Mouse (Mus musculus): ENCODE data around the gene Hnrnpa2b1.

Hnrnpa2b1 gene

GRCm38 (mm10) chr6:51432535-51433397 is 36.9 kb downstream of the Hnrnpa2b1 start, which contains the start of gene Nfe2l3:
Nfe2l3 (plus strand) TSS chr6:51432670.
- in situ Hi-C loops (cut with MboI; ENCODE audit: low pct_unique_long_range_greater_than_20kb in 1 of 2, low sequenced_read_pairs in 2 of 2, unreplicated experiment in 1 of 2): loop anchor here in 1 of 2 experiments (25.0 kb wide), 1 partner anchor 220 kb away; no protein-coding TSS in a partner anchor

DNA sequence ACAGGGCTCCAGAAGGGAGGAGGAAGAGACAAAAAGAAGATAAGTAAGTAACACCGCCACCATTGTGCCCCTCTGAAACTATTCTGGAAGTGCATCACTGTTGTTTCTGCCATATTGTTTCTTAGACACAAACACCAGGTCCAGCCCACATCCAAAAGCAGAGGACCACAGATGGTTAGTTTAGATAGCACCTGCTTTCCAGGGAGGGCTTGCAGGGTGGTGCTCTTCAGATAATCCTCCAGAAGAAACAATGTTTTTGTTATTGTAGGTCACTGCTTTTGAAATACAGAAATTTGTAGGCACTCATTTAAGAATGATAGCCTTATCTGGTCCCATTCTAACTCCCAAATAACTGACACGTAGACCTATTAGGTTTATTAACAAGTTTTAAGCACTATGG is 45.2 kb downstream of the Hnrnpa2b1 start:
- in situ Hi-C loops (cut with MboI; ENCODE audit: low pct_unique_long_range_greater_than_20kb in 1 of 2, low sequenced_read_pairs in 2 of 2, unreplicated experiment in 1 of 2): no loop called here

DNA sequence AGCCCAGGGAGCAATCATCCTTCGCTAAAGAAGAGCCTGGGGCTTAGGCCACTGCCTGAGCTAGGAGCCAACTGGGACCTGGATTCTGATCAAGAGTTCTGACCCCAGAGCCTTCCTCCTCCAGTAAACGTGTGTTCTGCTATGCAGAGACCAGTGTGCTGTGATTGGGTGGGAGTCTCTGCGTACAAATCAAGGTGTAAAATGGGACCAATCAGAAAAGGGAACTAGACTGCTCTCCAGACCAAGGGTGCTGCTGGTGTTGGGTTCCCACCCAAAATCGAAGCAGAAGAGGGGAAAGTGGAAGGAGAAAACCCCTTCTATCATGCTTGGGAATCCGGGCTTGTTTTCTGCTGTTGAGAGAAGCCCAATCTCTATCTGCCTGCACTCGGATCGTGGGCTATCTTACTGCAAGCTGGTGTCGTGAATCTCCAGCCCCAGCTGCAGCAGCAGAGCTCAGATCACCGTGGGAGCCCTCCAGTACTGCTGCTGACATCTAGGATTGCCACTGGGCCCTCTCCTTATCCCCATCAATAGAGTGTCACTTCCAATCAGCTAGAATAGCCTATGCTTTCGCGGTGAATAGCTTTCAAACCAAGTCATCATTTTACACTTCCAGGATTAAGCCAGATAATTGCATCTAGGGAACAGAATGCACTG is 46.1 kb downstream of the Hnrnpa2b1 start:
- in situ Hi-C loops (cut with MboI; ENCODE audit: low pct_unique_long_range_greater_than_20kb in 1 of 2, low sequenced_read_pairs in 2 of 2, unreplicated experiment in 1 of 2): no loop called here

- in situ Hi-C loops (cut with MboI; ENCODE audit: low pct_unique_long_range_greater_than_20kb in 1 of 2, low sequenced_read_pairs in 2 of 2, unreplicated experiment in 1 of 2): no loop called here
Observed at GRCm38 (mm10) chr6:51417306-51417936, 52.3 kb downstream of the Hnrnpa2b1 start.

DNA sequence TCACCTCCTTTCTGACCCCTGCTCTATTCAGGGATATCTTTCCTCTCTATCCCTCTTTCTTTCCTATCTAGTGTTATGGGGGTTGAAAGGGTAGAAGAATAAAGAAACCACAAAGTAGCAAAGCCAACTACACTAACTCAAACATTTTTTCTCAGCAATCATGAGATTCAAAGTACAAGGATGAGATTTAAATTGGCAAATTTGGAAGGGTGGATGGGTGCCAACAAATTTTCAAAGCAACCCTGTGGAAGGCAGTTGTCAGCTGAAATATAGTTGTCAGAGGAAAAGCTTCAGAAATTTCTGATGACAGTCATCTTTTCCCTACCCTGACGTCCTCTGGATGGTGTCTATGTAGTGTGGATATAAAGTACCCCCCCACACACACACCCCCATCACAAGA is 53.3 kb downstream of the Hnrnpa2b1 start:
- in situ Hi-C loops (cut with MboI; ENCODE audit: low pct_unique_long_range_greater_than_20kb in 1 of 2, low sequenced_read_pairs in 2 of 2, unreplicated experiment in 1 of 2): no loop called here
